Mouse (Mus musculus) T-cell, adult 66 days (primary cell): Measurements from ENCODE around the gene Asic5. TPM values are rescaled to one million over a fixed set of nuclear protein-coding genes. Genes with fewer than 3 reads are reported as not detected.

ENCODE experiments used
- total RNA-seq, 2 experiments: library from RNA; stranded (reverse); gene quantifications; 3 replicates in 1 of 2; 4 replicates in 1 of 2; pipeline ENCODE4 v1.2.4; 2023

The Asic5 gene
- not detected for total RNA-seq

DNA sequence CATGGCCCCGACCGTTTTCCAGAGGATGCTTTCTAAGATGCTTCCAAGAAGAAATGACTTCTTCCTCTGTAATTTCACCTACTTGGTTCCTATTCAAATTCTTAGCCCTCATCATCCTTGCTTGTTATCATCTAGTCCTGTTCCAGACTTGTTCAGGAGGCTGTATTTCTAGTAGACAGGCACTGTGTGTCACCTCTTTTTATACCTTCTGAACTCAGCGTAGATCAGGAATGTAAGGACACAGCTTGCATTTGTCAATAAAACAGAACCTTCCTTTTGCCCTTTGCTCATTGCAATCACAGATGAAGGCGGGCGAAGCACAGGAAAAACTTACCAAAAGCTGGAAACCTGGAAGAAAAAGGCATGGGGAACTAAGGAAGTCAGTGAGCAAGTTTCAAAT lies at the start of gene Asic5:
Gene Asic5 (plus strand): TSS at position 301 of the 400 bp plus-strand sequence.

DNA sequence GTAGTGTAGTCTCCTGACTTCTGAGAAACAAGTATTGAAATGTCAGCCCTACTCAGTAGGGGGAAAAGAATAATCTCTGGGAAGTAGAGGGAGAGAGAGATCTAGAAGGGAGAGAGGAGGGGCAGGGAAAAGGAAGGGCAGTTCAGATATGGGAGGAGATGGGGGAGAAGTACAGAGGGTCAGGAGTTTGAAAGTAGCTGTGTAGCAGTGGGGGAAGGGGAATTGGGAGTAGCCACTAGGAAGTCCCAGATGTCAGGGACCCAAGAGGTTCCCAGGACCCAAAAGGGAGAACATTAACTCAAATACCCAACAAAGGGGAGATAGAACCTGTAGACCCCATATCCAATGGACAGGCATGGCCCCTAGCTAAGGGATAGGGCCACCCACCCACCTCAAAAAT lies 6.0 kb upstream of the Asic5 start, which contains the start of gene Tdo2:
Gene Tdo2 (minus strand): TSS at position 101 of the 400 bp plus-strand sequence.

Other genes with a start within 250 kb of the Asic5 start
- gene Ctso, start 49.7 kb upstream of the Asic5 start, total RNA-seq, result 10 to 100 TPM; 37.1 to 37.4 TPM
- gene Tdo2, start 6.1 kb upstream of the Asic5 start, total RNA-seq, result not detected
- gene Gucy1b1, start 92.4 kb downstream of the Asic5 start, total RNA-seq, result 1 to 10 TPM; 5.7 to 6.7 TPM
- gene Gucy1a1, start 163.5 kb downstream of the Asic5 start, total RNA-seq, result 1 to 10 TPM; 3.1 to 3.2 TPM